Mouse (Mus musculus): ENCODE measurements around the gene Gm47996. TPM values are rescaled to one million over a fixed set of nuclear protein-coding genes. Genes with fewer than 3 reads are reported as not detected.
"Not testable (repeated sequence)": the region's sequence is repeated elsewhere in the genome, so short reads cannot be mapped to it uniquely, and the experiment has no call there.

Gm47996 gene
- polyA plus RNA-seq, 1 experiment from 2014 or later = not detected

GRCm38 (mm10) chr1:151208944-151209343 lies 987 bp upstream of the Gm47996 start:
- H3K36me3 ChIP-seq; H3K9me3 ChIP-seq; H3K4me1 ChIP-seq; ATAC-seq (ENCODE audit: extremely low read depth, insufficient number of reproducible peaks, low FRiP score, low TSS enrichment); H3K9ac ChIP-seq; H3K4me2 ChIP-seq; H3K27me3 ChIP-seq (replicated peaks); H3K27ac ChIP-seq (replicated peaks); H3K4me3 ChIP-seq: not testable (repeated sequence)

GRCm38 (mm10) chr1:151211666-151212065 lies 1.7 kb downstream of the Gm47996 start:
- ATAC-seq (ENCODE audit: extremely low read depth, insufficient number of reproducible peaks, low FRiP score, low TSS enrichment); H3K4me2 ChIP-seq; H3K9ac ChIP-seq; H3K4me3 ChIP-seq; H3K36me3 ChIP-seq; H3K9me3 ChIP-seq; H3K27ac ChIP-seq (replicated peaks); H3K27me3 ChIP-seq (replicated peaks): not testable (repeated sequence)
- H3K4me1 ChIP-seq = peaks cover 11% of the 10 kb centered on the region
- WGBS = 65% methylated on average over 5 of the region's 5 CpGs

GRCm38 (mm10) chr1:151214862-151215261 lies 4.9 kb downstream of the Gm47996 start:
- WGBS = 70% methylated on average over 2 of the region's 2 CpGs
- ATAC-seq (ENCODE audit: extremely low read depth, insufficient number of reproducible peaks, low FRiP score, low TSS enrichment) = no peak

GRCm38 (mm10) chr1:151215985-151216384 lies 6.1 kb downstream of the Gm47996 start:
- H3K4me3 ChIP-seq = no peak overlapping the region
- H3K27ac ChIP-seq (replicated peaks) = no peak overlapping the region
- ATAC-seq (ENCODE audit: extremely low read depth, insufficient number of reproducible peaks, low FRiP score, low TSS enrichment) = no peak
- no peaks in the 10 kb centered on the region for H3K36me3 ChIP-seq
- 80% methylated on average over 1 of the region's 1 CpGs for WGBS
- H3K9ac ChIP-seq = no peak overlapping the region
- no peaks in the 10 kb centered on the region for H3K9me3 ChIP-seq
- peaks cover 11% of the 10 kb centered on the region for H3K4me1 ChIP-seq
- no peak overlapping the region for H3K4me2 ChIP-seq
- no peaks in the 10 kb centered on the region for H3K27me3 ChIP-seq (replicated peaks)

More at GRCm38 (mm10) chr1:151214862-151215261, 4.9 kb downstream of the Gm47996 start:
- Histone ChIP-seq H3K4me2 (no peak overlapping the region), H3K27ac (replicated peaks) (no peak overlapping the region), H3K36me3 (no peaks in the 10 kb centered on the region), H3K4me1 (peaks cover 11% of the 10 kb centered on the region), H3K4me3 (no peak overlapping the region), H3K27me3 (replicated peaks) (no peaks in the 10 kb centered on the region), H3K9me3 (no peaks in the 10 kb centered on the region), H3K9ac (no peak overlapping the region)

- H3K4me3 ChIP-seq = no peak overlapping the region
- no peak for ATAC-seq (ENCODE audit: extremely low read depth, insufficient number of reproducible peaks, low FRiP score, low TSS enrichment)
- WGBS = 72% methylated on average over 3 of the region's 3 CpGs
Measured at GRCm38 (mm10) chr1:151216417-151216816, 6.5 kb downstream of the Gm47996 start.

GRCm38 (mm10) chr1:151219045-151219444 lies 9.1 kb downstream of the Gm47996 start:
- 93% methylated on average over 5 of the region's 5 CpGs for WGBS
- ATAC-seq (ENCODE audit: extremely low read depth, insufficient number of reproducible peaks, low FRiP score, low TSS enrichment) = no peak

More at GRCm38 (mm10) chr1:151216417-151216816, 6.5 kb downstream of the Gm47996 start:
- no peak overlapping the region for H3K9ac ChIP-seq
- H3K36me3 ChIP-seq = no peaks in the 10 kb centered on the region
- no peak overlapping the region for H3K27ac ChIP-seq (replicated peaks)
- H3K9me3 ChIP-seq = no peaks in the 10 kb centered on the region
- no peak overlapping the region for H3K4me2 ChIP-seq
- peaks cover 11% of the 10 kb centered on the region for H3K4me1 ChIP-seq
- no peaks in the 10 kb centered on the region for H3K27me3 ChIP-seq (replicated peaks)

GRCm38 (mm10) chr1:151220098-151220497 lies 10.2 kb downstream of the Gm47996 start:
- no peak for ATAC-seq (ENCODE audit: extremely low read depth, insufficient number of reproducible peaks, low FRiP score, low TSS enrichment)

More at GRCm38 (mm10) chr1:151219045-151219444, 9.1 kb downstream of the Gm47996 start:
- Histone ChIP-seq H3K9me3 (no peaks in the 10 kb centered on the region), H3K36me3 (no peaks in the 10 kb centered on the region), H3K4me3 (no peak overlapping the region), H3K9ac (no peak overlapping the region), H3K27me3 (replicated peaks) (no peaks in the 10 kb centered on the region), H3K27ac (replicated peaks) (no peak overlapping the region), H3K4me2 (no peak overlapping the region), H3K4me1 (peaks cover 10% of the 10 kb centered on the region)

GRCm38 (mm10) chr1:151222561-151223267 lies 12.8 kb downstream of the Gm47996 start:
- WGBS = 88% methylated on average over 10 of the region's 10 CpGs
- Histone ChIP-seq H3K4me1 (peaks cover 4% of the 10 kb centered on the region; the same call in 1 of the 2 replicates), H3K9me3 (no peaks in the 10 kb centered on the region), H3K4me3 (no peak overlapping the region), H3K27me3 (replicated peaks) (no peaks in the 10 kb centered on the region), H3K27ac (replicated peaks) (no peak overlapping the region), H3K36me3 (no peaks in the 10 kb centered on the region), H3K4me2 (no peak overlapping the region), H3K9ac (no peak overlapping the region)
- no peak for ATAC-seq (ENCODE audit: extremely low read depth, insufficient number of reproducible peaks, low FRiP score, low TSS enrichment)

More at GRCm38 (mm10) chr1:151220098-151220497, 10.2 kb downstream of the Gm47996 start:
- Histone ChIP-seq H3K9ac (no peak overlapping the region), H3K36me3 (no peaks in the 10 kb centered on the region), H3K27me3 (replicated peaks) (no peaks in the 10 kb centered on the region), H3K27ac (replicated peaks) (no peak overlapping the region), H3K4me3 (no peak overlapping the region), H3K4me1 (peaks cover 4% of the 10 kb centered on the region; the same call in 1 of the 2 replicates), H3K9me3 (no peaks in the 10 kb centered on the region), H3K4me2 (no peak overlapping the region)
- WGBS = 73% methylated on average over 7 of the region's 7 CpGs

GRCm38 (mm10) chr1:151223377-151223776 lies 13.4 kb downstream of the Gm47996 start:
- no peak overlapping the region for H3K27ac ChIP-seq (replicated peaks)
- H3K9ac ChIP-seq = no peak overlapping the region
- no peak for ATAC-seq (ENCODE audit: extremely low read depth, insufficient number of reproducible peaks, low FRiP score, low TSS enrichment)
- no peaks in the 10 kb centered on the region for H3K36me3 ChIP-seq
- 39% methylated on average over 1 of the region's 1 CpGs for WGBS
- H3K4me1 ChIP-seq = peaks cover 4% of the 10 kb centered on the region; the same call in 1 of the 2 replicates
- H3K4me2 ChIP-seq = no peak overlapping the region
- no peaks in the 10 kb centered on the region for H3K9me3 ChIP-seq
- H3K4me3 ChIP-seq = no peak overlapping the region
- H3K27me3 ChIP-seq (replicated peaks) = no peaks in the 10 kb centered on the region

- H3K27ac ChIP-seq (replicated peaks) = no peak overlapping the region
- peaks cover 4% of the 10 kb centered on the region; the same call in 1 of the 2 replicates for H3K4me1 ChIP-seq
- H3K9me3 ChIP-seq = no peaks in the 10 kb centered on the region
- no peak overlapping the region for H3K4me2 ChIP-seq
- 90% methylated on average over 1 of the region's 1 CpGs for WGBS
- no peak overlapping the region for H3K4me3 ChIP-seq
- no peaks in the 10 kb centered on the region for H3K27me3 ChIP-seq (replicated peaks)
- H3K36me3 ChIP-seq = no peaks in the 10 kb centered on the region
- H3K9ac ChIP-seq = no peak overlapping the region
- no peak for ATAC-seq (ENCODE audit: extremely low read depth, insufficient number of reproducible peaks, low FRiP score, low TSS enrichment)
Measured at GRCm38 (mm10) chr1:151224536-151224935, 14.6 kb downstream of the Gm47996 start.

- no peak overlapping the region for H3K4me2 ChIP-seq
Measured at GRCm38 (mm10) chr1:151227506-151227905, 17.6 kb downstream of the Gm47996 start.

More at GRCm38 (mm10) chr1:151227506-151227905, 17.6 kb downstream of the Gm47996 start:
- 74% methylated on average over 8 of the region's 8 CpGs for WGBS
- Histone ChIP-seq H3K9ac (no peak overlapping the region), H3K4me3 (no peak overlapping the region), H3K36me3 (no peaks in the 10 kb centered on the region), H3K9me3 (no peaks in the 10 kb centered on the region), H3K27ac (replicated peaks) (no peak overlapping the region), H3K4me1 (peaks cover 4% of the 10 kb centered on the region; the same call in 1 of the 2 replicates), H3K27me3 (replicated peaks) (no peaks in the 10 kb centered on the region)
- no peak for ATAC-seq (ENCODE audit: extremely low read depth, insufficient number of reproducible peaks, low FRiP score, low TSS enrichment)
